ENCODE assay signal across 8 mouse cellular contexts in the genomic region with DNA sequence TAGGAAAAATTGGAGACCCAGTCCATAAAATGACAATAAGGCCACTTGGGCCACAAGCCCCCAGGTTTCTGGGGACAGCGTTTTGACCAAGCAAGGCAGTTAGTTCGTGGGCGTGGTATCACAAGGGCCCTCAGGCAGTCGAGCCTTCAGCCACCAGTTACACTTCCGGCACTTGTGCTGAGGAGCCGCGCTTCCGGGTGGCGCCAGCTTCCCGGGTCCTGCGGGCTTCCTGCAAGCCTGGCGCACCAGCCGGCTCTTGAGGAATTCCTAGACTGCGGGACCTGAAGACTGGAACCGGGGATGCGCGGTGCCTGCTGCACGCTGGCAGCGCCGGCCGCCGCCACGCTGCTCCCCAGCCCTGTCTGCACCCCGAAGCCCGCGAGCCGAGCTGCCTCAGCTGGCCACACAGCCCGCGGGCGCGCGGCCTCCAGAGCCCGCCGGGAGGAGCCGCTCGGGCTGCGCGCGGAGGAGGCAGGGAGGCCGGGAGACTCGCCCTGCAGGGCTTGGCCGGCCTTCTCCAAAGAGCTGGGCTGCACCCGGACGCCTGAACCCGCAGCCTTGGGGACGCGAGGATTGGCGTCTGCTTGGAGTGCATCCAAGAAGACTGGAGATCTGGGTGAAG. TPM values are rescaled to one million over a fixed set of nuclear protein-coding genes. Genes with fewer than 3 reads are reported as not detected.
DNase-seq lines count a peak whose midpoint lies in the region; ATAC-seq and TF ChIP-seq lines count a peak whose summit lies in the region.

No protein-coding gene starts in this region.

- no peak for TF ChIP-seq POLR2A in limb, embryonic 14.5 days (IDR thresholded peaks at IDR 0.05; ENCODE audit: borderline replicate concordance, extremely low read depth, insufficient read depth, insufficient read length)
- peak; percentile 81 for TF ChIP-seq POLR2A in spleen, adult 2 months (IDR thresholded peaks at IDR 0.05; ENCODE audit: low read depth, low read length)

- H3K4me3 ChIP-seq in embryonic facial prominence, embryonic 14.5 days (ENCODE audit: low read depth, low read length) = peak overlapping the region; percentile 77
- H3K4me3 ChIP-seq in limb, embryonic 14.5 days (replicated peaks; ENCODE audit: low read length) = peak overlapping the region; percentile 72
- H3K4me3 ChIP-seq in midbrain, embryonic 16.5 days (ENCODE audit: low read depth, low read length) = peak overlapping the region; percentile 81
- H3K4me3 ChIP-seq in spleen, adult 2 months (ENCODE audit: extremely low read depth, insufficient read depth, insufficient read length) = peak overlapping the region; percentile 91

- ATAC-seq in embryonic facial prominence, embryonic 14.5 days (ENCODE audit: low read depth) = peak; percentile 67
- peak; percentile 75 for ATAC-seq in limb, embryonic 14.5 days (ENCODE audit: low FRiP score, low read depth)
- ATAC-seq in midbrain, embryonic 16.5 days = peak; percentile 78

- H3K27me3 ChIP-seq in embryonic facial prominence, embryonic 14.5 days (replicated peaks; ENCODE audit: control insufficient read depth, insufficient read depth, low read length) = peaks cover 35% of the 10 kb centered on the region
- H3K27me3 ChIP-seq in limb, embryonic 14.5 days (ENCODE audit: control insufficient read depth, insufficient read depth, low read length) = peaks cover 18% of the 10 kb centered on the region; the same call in 1 of the 2 replicates
- peaks cover 7% of the 10 kb centered on the region; the same call in 1 of the 2 replicates for H3K27me3 ChIP-seq in midbrain, embryonic 16.5 days (ENCODE audit: control insufficient read depth, insufficient read depth, low read depth, low read length)
- peaks cover 1% of the 10 kb centered on the region; the same call in 1 of the 2 replicates for H3K27me3 ChIP-seq in spleen, adult 2 months (ENCODE audit: control insufficient read depth, insufficient read depth, low read length)

- no peaks in the 10 kb centered on the region for H3K9me3 ChIP-seq in embryonic facial prominence, embryonic 14.5 days (ENCODE audit: control insufficient read depth, low read length)
- no peaks in the 10 kb centered on the region for H3K9me3 ChIP-seq in limb, embryonic 14.5 days (ENCODE audit: control insufficient read depth, low read length)
- H3K9me3 ChIP-seq in midbrain, embryonic 16.5 days (replicated peaks; ENCODE audit: control insufficient read depth, low read length, poor library complexity, severe bottlenecking) = no peaks in the 10 kb centered on the region

- H3K4me2 ChIP-seq in embryonic facial prominence, embryonic 14.5 days (ENCODE audit: low read depth, low read length) = peak overlapping the region; percentile 94
- H3K4me2 ChIP-seq in limb, embryonic 14.5 days (replicated peaks; ENCODE audit: low read depth, low read length, severe bottlenecking) = peak overlapping the region; percentile 86
- peak overlapping the region; percentile 83 for H3K4me2 ChIP-seq in midbrain, embryonic 16.5 days (ENCODE audit: low read length)

- H3K36me3 ChIP-seq in embryonic facial prominence, embryonic 14.5 days (ENCODE audit: control insufficient read depth, insufficient read depth, low read length) = no peaks in the 10 kb centered on the region
- H3K36me3 ChIP-seq in limb, embryonic 14.5 days (ENCODE audit: control insufficient read depth, insufficient read depth, low read length) = no peaks in the 10 kb centered on the region
- no peaks in the 10 kb centered on the region for H3K36me3 ChIP-seq in midbrain, embryonic 16.5 days (ENCODE audit: control insufficient read depth, insufficient read depth, low read length)
- H3K36me3 ChIP-seq in spleen, adult 2 months (ENCODE audit: control insufficient read depth, insufficient read depth, low read length) = no peaks in the 10 kb centered on the region

- H3K9ac ChIP-seq in embryonic facial prominence, embryonic 14.5 days (ENCODE audit: low read depth, low read length) = peak overlapping the region; percentile 82
- peak overlapping the region; percentile 82 for H3K9ac ChIP-seq in limb, embryonic 14.5 days (ENCODE audit: low read depth, low read length, severe bottlenecking)
- H3K9ac ChIP-seq in midbrain, embryonic 16.5 days (ENCODE audit: low read depth, low read length) = peak overlapping the region; percentile 93

- peak overlapping the region; percentile 81 for H3K27ac ChIP-seq in embryonic facial prominence, embryonic 14.5 days (replicated peaks; ENCODE audit: low read depth, low read length)
- peak overlapping the region; percentile 85 for H3K27ac ChIP-seq in limb, embryonic 14.5 days (replicated peaks; ENCODE audit: low read depth, low read length)
- H3K27ac ChIP-seq in midbrain, embryonic 16.5 days (ENCODE audit: low read length) = peak overlapping the region; percentile 96
- H3K27ac ChIP-seq in spleen, adult 2 months (ENCODE audit: insufficient read depth, low read length) = peak overlapping the region; percentile 90

- WGBS in embryonic facial prominence, embryonic 14.5 days = under 1% methylated on average over 30 of the region's 48 CpGs
- under 1% methylated on average over 42 of the region's 48 CpGs for WGBS in limb, embryonic 14.5 days
- under 1% methylated on average over 48 of the region's 48 CpGs for WGBS in midbrain, embryonic 16.5 days
- under 1% methylated on average over 48 of the region's 48 CpGs for WGBS in spleen, adult 2 months

- no peak for TF ChIP-seq CTCF in spleen, adult 2 months (IDR thresholded peaks at IDR 0.05; ENCODE audit: extremely low read depth, insufficient read depth, insufficient read length, insufficient replicate concordance)

- peak; percentile 86 for DNase-seq in 416B (ENCODE audit: low read depth)
- peak; percentile 43 to 67 for DNase-seq in adrenal gland, postnatal 4 days (ENCODE audit: low spot score in 2 of 2)
- peak; percentile 93 for DNase-seq in embryonic facial prominence, embryonic 14.5 days (ENCODE audit: low spot score)
- peak; percentile 77 for DNase-seq in heart, adult 8-10 months (ENCODE audit: low spot score)
- peak; percentile 79 for DNase-seq in kidney, adult 9 months
- peak; percentile 78 for DNase-seq in limb, embryonic 14.5 days (ENCODE audit: low spot score)
- DNase-seq in spleen, adult 2 months (ENCODE audit: low read depth in 1 of 2, low spot score in 2 of 2) = peak; percentile 62 to 79

- peaks cover 5% of the 10 kb centered on the region for H3K4me1 ChIP-seq in embryonic facial prominence, embryonic 14.5 days (ENCODE audit: control insufficient read depth, insufficient read depth, low read length)
- peaks cover 7% of the 10 kb centered on the region for H3K4me1 ChIP-seq in limb, embryonic 14.5 days (ENCODE audit: control insufficient read depth, insufficient read depth, low read length)
- H3K4me1 ChIP-seq in midbrain, embryonic 16.5 days (ENCODE audit: control insufficient read depth, insufficient read depth, low read length) = peaks cover 15% of the 10 kb centered on the region
- peaks cover 6% of the 10 kb centered on the region for H3K4me1 ChIP-seq in spleen, adult 2 months (ENCODE audit: control insufficient read depth, insufficient read depth, insufficient read length)

RNA-seq across cellular contexts. Expression of a gene that starts 3.8 kb away (rescaled TPM):
- 10 to 100 TPM; 29.1 to 32.0 TPM for total RNA-seq in adrenal gland, postnatal 4 days (2021)
- polyA plus RNA-seq in embryonic facial prominence, embryonic 14.5 days (2014; fragmentation: Nextera tagmentation; extraction: Ambion mirVana) = 21.7 and 23.2 TPM in 2 replicates
- 10 to 100 TPM; 13.0 to 16.2 (median 14.5) TPM for total RNA-seq in heart, adult 8-10 months (2022)
- polyA plus RNA-seq in limb, embryonic 14.5 days (2012; rRNA removed) = 10.3 and 11.9 TPM in 2 replicates
- polyA plus RNA-seq in limb, embryonic 14.5 days (2014; fragmentation: Nextera tagmentation; extraction: Ambion mirVana) = 23.2 and 27.3 TPM in 2 replicates
- polyA plus RNA-seq in midbrain, embryonic 16.5 days (2015; fragmentation: Nextera tagmentation; extraction: Ambion mirVana) = 27.3 and 34.5 TPM in 2 replicates
- 2.0 and 2.1 TPM in 2 replicates for polyA plus RNA-seq in spleen, adult 2 months (2012; rRNA removed)

RNA-seq across cellular contexts. Expression of a gene that starts 7.0 kb away (rescaled TPM):
- not detected for total RNA-seq in adrenal gland, postnatal 4 days (2021)
- 5.6 and 6.1 TPM in 2 replicates for polyA plus RNA-seq in embryonic facial prominence, embryonic 14.5 days (2014; fragmentation: Nextera tagmentation; extraction: Ambion mirVana)
- not detected for total RNA-seq in heart, adult 8-10 months (2022)
- not detected in 2 replicates for polyA plus RNA-seq in limb, embryonic 14.5 days (2012; rRNA removed)
- not detected in 2 replicates for polyA plus RNA-seq in limb, embryonic 14.5 days (2014; fragmentation: Nextera tagmentation; extraction: Ambion mirVana)
- polyA plus RNA-seq in midbrain, embryonic 16.5 days (2015; fragmentation: Nextera tagmentation; extraction: Ambion mirVana) = 0.48 TPM in 1 of 2 replicates, not detected in the other
- polyA plus RNA-seq in spleen, adult 2 months (2012; rRNA removed) = not detected in 2 replicates

Comparison
In these comparisons a context has a peak if more than half of its experiments do, and no peak if none do; other contexts are left out.
1. Peak in every context shown above with its lines: DNase-seq, ATAC-seq, H3K4me3 ChIP-seq and H3K27ac ChIP-seq.